Mouse (Mus musculus): ENCODE results near the gene Zzz3.
A peak's percentile ranks its signal among the peaks of the same experiment; 100 is the strongest.

Zzz3 gene

GRCm38 (mm10) chr3:152468032-152468431, 72.8 kb downstream of the Zzz3 start:
- DNase-seq, result no peak

GRCm38 (mm10) chr3:152468569-152469041, 73.3 kb downstream of the Zzz3 start:
- no peak for DNase-seq

DNA sequence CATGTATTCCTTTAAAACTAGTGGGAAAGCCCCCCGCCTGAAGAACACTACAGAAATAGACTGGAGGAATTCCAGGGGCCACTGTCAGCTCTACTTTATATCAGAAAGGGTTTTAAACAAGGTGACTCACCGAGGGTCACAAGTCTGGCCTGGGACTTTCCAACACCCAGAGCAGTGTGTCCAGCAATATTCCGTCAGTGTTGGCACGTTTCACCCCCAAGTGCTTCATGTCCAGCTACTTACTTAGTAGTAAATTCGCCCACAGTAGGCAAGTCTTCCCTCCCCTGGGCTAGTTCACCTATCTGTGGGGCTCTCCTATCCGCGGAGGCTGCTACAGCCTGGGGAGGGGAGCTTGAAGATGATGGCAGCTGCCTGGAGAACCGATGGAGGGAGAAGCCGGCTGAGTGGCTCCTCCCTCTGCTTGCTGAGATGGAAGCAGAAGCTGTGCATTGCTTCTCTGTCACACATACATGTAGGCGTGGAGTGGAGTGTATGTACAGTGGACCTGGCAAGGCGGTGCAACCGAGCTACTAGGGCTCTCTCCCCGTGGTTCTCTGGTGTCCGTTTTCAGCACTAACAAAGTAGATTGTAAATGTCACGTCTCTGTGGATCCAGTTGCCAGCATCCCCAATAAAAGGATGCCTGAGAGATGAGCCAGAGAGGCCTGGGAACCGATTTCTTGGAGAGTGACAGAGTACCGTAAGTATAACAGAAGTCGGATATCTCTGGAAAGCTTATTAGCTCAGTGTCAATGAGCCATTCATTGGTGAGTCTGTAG, 74.3 kb downstream of the Zzz3 start:
- no peak for DNase-seq

DNA sequence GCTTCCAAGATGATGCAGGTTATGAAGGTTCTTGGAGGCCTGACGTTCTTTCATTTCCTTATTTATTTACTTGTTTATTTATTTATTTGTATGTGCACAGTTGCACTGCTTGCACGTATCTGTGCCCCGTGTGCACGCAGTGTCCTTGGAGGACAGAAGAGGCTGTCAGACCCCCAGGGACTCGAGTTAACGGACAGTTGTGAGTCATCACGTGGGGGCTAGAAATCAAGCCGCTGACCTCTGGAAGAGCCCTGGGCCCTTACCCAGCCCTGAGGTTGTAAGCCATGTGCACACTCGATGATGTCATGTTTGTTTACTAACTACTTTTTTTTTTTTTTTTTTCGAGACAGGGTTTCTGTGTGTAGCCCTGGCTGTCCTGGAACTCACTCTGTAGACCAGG, 75.1 kb downstream of the Zzz3 start:
- no peak for DNase-seq

GRCm38 (mm10) chr3:152472676-152473075, 77.4 kb downstream of the Zzz3 start:
- no peak for DNase-seq

DNA sequence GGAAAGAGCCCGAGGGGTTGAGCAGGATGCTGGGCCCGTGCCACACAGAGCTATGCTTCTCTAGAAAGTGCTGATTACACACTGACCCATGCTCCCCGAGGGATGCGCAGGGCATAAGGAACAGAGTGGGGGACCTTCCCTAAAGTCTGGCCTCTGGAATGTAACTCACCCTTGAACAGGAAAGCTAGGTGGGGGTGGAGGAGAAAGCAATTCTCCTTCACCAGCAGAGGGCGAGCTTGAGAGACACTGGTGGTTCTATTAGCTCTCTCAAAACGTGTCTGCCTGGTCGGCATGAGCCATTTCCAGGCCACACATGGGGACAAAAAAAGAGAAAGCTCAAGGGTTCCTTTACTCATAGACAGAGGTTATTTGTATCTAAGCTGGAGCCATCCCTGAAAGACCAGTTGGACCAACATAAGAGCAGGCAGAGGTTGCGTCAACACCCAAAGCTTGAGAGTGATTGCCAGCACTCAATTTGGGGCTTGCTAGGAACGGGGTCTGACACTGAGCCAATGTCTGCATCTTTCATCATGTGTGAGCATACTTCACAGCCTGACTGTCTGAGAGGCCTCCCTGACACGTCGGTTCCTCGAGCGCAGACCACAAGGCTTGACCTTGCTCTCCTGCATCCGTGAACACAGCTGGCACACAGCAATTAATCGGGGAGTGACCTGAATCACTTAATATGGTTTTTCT, 79.5 kb downstream of the Zzz3 start:
- peak; percentile 79 for DNase-seq

GRCm38 (mm10) chr3:152475278-152475669, 80.0 kb downstream of the Zzz3 start:
- no peak for DNase-seq

DNA sequence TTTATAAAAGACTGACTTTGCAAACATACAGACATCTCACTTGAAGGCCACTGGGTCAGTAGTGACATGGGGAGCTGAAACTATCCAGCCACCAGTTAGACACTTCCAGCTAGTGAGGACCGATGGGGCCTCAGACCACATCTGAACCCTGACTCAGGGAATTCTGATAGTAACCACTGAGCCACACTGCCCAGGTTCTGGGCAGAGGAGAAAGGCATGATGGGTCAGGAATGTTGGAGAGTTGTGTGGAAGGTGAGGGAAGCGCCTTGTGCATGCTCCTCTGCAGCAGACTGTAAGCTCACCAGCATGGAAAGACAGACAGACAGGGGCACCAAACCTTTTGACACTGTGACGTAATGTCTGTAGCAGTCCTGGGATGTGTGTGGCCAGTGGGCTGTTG, 80.6 kb downstream of the Zzz3 start:
- DNase-seq, result no peak

- peak; percentile 80 for DNase-seq
Observed at GRCm38 (mm10) chr3:152477796-152478527, 82.7 kb downstream of the Zzz3 start.

DNA sequence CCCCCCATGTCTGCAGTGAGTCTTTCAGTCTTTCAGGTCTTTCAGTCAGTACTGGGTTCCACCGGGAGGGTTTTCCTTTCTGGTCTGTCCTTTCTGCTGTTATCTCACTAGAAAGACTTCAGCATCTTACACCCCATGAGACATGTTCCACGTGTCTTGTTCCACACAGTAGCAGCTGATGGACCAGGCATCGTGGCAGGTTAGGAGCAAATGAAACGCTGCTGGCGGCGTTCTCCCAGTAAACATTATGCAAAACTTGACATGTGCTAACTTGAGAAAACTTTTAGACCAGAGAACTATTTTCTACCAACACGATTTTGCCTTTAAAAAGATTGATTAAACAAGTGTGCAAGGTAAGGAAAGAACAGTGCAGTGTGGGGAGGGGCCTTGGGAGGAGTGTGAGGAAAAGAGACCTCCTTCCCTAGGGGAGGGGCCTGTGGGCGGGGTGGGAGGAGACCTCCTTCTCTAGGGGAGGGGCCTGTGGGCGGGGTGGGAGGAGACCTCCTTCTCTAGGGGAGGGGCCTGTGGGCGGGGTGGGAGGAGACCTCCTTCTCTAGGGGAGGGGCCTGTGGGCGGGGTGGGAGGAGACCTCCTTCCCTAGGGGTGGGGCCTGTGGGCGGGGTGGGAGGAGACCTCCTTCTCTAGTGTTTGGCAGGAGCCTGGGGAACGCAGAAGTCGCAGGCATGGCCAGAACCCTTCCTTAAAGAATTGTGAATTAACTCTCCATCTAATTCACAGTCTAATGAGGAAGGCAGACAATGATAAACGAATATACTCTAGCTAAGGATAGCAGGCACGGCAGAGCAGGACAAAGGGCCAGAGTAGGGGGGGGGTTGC, 83.5 kb downstream of the Zzz3 start:
- peak; percentile 89 for DNase-seq

DNA sequence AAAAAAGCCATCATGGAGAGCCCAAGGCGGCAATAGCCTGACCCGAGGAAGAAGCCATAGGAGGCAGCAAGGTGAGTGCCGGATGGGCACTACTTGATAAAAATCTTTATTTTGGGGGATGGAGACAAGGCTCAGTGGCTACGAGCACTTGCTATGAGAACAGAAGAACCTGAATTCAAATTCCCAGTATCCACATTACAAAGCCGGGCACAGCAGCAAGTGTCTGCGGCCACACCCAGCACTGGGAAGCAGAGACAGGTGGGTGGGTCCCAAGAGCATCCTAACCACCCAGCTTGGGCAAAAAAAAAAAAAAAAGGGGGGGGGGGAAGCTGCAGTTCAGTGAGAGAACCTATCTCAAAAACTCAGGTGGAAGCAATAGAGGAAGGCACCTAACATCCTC, 85.1 kb downstream of the Zzz3 start:
- no peak for DNase-seq

DNA sequence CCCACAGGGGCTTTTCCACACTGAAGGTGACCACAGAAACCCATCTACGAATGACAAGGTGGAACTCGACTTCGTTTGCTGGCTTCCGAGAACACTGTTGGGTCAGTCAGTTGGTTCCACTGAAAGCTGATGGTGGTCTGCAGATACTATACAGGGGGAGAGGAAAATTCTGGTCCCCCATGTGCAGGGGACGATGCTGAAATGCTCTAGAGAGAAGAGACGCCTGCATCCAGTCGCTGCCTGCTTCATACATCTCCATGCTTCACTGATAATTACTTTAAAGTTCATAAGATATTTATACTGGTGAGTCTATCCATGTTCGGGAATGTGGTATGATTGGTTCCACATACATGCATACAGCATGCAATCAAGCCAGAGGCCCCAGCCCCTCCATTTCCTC, 86.9 kb downstream of the Zzz3 start:
- DNase-seq, result no peak

DNA sequence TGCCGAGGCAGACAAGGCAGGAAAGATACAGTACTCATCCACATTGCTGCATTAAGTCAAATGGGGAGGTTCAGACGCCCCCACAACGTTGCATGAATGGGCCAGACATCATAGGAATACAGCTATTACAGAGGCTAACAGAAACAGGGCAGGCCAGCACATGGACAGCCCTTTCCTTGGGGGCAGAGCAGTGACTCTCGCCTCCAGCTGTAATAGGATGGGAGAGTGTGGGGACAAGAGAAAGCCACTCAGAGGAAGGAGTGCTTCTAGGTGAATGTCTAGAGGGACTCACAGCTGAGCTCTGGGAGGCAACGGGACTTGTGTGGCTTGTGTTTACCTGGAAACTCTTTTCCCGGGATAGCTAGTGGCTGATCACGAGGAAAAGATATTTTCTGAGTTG, 88.5 kb downstream of the Zzz3 start:
- DNase-seq, result no peak

DNA sequence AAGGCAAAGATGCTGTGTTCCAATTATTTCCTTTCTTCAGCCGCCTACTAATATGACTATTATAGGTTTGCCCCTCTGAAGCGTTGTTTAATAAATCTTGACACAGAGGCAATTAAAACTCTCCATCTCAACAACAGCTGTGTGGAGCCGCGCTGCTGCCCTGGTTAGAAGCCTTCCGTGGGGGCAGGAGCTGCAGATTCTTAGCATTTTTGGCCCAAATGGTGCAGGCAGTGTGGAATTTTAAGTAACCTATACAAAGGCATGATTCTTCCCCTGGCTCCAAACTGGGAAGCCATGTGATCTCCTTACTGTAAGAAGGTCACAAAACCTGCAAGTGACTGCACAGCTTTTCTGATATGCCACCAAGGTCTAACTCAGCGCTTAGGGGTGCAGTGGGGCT, 88.9 kb downstream of the Zzz3 start:
- DNase-seq, result no peak

DNA sequence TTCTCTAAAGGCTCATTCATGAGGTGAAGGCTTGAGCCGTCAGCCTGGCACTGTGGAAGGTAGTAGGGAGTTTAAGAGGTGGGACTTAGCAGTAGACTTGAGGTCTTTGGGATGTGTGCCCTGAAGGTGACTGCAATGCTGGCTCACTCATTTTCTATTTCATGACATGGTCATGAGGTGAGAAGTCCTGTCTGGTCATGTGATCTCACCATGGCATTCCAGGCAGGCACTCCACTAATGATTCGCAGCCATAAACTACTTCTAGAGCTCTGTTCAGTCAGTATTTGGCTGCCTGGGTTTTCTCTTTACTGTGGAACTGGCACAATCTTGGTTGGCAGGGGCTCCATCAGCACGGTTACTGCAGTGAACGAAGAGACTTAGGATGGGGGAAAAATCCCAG, 93.7 kb downstream of the Zzz3 start:
- DNase-seq, result no peak

GRCm38 (mm10) chr3:152490423-152490822, 95.2 kb downstream of the Zzz3 start:
- DNase-seq, result no peak

- no peak for DNase-seq
Observed at GRCm38 (mm10) chr3:152492241-152492640, 97.0 kb downstream of the Zzz3 start.

- no peak for DNase-seq
Observed at GRCm38 (mm10) chr3:152493813-152494212, 98.5 kb downstream of the Zzz3 start.

- no peak for DNase-seq
Observed at GRCm38 (mm10) chr3:152494667-152495360, 99.5 kb downstream of the Zzz3 start.

- no peak for DNase-seq
Observed at GRCm38 (mm10) chr3:152495415-152495898, 100.2 kb downstream of the Zzz3 start.

DNA sequence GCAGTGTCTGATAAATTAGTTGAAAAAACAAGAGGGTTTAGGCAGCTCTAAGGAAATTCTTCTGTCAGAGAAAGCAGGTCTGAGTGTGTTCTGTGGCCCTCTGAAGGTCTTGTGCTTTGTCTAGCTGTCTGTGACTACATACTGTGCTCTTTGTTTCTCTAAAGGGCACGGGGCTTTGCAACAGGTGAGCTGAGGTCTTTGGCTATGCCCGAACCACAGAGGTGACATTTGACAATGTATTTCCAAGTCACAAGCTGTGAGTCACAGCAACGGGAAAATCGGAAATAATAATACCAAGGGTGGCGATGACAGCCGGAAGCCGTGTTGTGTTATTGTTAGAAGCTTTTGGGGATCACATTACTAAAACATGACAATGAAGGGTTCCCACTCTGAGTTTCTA, 101.8 kb downstream of the Zzz3 start:
- DNase-seq, result no peak

GRCm38 (mm10) chr3:152497842-152498241, 102.6 kb downstream of the Zzz3 start:
- no peak for DNase-seq

Measured in liver (tissue).